Mouse (Mus musculus): ENCODE measurements around the gene Nufip2.
A peak's percentile ranks its signal among the peaks of the same experiment; 100 is the strongest.
"Not testable (repeated sequence)": the region's sequence is repeated elsewhere in the genome, so short reads cannot be mapped to it uniquely, and the experiment has no call there.

The Nufip2 gene

GRCm38 (mm10) chr11:77713736-77714135, 27.8 kb downstream of the Nufip2 start:
- DNase-seq (ENCODE audit: low spot score), result no peak

DNA sequence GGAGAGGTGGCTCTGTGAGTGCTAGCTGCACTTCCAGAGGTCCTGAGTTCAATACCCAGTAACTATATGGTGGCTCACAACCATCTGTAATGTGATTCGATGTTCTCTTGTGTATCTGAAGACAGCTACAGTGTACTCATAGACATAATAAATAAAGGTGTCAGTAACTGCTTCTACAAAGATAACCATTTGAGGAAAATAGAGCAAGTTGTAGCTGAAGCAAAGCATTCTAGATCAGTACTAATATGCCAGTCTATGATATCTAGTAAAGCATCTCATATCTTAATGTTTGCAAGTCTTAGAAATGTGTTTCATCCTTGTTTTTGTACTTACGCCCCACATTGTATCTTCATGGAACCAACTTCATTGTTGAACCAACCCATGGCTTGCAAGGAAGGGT, 33.1 kb downstream of the Nufip2 start:
- no peak for DNase-seq (ENCODE audit: low spot score)

- DNase-seq (ENCODE audit: low spot score), result no peak
Observed at GRCm38 (mm10) chr11:77721389-77721788, 35.4 kb downstream of the Nufip2 start.

DNA sequence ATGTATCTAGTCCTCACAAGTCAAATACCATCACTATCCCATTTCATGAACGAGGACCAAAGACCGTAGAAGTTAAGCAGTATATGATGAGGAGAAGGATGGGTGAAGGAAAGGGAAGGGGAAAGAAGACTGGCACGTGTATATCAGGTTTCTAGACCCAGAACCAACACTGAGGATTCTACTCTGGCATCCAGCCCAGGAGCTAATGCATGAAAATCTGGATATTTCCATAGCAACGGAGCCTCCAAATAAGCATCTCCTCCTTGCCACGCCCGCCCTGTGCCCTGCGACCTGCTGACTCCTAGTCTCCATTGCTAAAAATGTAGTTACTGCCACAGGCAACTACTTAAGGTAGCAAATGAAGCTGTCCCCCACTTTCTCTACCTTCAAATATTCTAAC, 38.8 kb downstream of the Nufip2 start:
- no peak for DNase-seq (ENCODE audit: low spot score)

GRCm38 (mm10) chr11:77725183-77725582, 39.2 kb downstream of the Nufip2 start, which contains the start of gene Cryba1:
Gene Cryba1, minus strand, starts transcription at chr11:77725283.
- DNase-seq (ENCODE audit: low spot score), result no peak

DNA sequence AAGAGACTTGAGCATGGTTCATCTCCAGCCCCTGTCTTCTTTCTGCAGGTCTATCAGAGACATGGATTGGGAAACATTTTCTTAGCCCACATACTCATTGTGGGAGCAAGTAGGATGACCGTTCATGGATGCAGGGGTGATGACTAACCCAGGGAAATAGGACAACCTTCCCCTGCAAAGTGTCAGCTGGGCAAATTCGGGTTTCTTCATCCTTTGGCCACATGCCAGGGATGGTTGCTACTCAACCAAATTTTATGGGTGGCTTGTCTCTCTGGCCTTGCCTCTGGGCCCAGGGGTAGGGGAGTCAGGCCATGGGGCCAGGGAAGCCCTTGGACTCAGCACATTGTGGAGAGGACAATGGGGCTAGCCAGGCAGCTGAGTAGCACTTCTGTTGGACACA, 42.6 kb downstream of the Nufip2 start:
- DNase-seq (ENCODE audit: low spot score), result no peak

- peak; percentile 93 for DNase-seq (ENCODE audit: low spot score)
Observed at GRCm38 (mm10) chr11:77737289-77737688, 51.3 kb downstream of the Nufip2 start.

DNA sequence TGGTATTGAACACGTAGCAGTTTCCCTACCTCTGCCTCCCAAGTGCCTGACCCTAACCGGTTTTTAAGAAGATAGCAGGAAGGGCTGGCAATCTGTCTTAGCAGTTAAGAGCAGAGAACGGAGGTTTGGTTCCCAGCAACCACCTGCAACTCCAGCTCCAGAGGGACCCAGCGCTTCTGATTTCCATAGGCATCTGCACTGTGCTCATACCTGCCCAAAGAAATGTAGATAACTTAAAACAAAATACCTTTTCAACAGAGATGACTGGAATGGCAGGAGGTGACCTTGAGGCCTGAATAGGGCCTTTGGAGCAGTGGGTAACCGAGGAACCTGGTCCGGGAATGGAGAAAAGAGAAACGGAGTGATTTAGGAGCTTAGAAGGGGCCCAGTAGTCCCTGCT, 52.6 kb downstream of the Nufip2 start:
- DNase-seq (ENCODE audit: low spot score), result no peak

DNA sequence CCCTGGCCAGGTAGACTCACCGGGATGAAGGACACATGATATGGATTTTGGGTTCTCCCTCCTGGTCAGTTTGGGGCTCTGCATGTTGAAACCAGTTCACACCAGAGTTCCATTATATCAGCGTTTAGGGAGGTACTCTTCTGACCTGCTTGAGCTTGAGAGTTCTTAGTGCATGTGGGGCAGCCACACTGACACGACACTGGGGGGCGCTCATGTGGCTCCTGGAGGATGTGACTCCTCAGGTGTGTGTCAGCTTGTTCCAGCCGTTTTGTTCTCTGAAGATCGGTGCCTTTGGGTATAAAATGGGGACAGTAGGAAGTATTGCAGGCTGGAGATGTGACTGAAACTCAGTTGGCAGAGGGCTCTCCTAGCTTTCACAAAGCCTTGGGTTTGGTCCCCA, 58.0 kb downstream of the Nufip2 start:
- no peak for DNase-seq (ENCODE audit: low spot score)

DNA sequence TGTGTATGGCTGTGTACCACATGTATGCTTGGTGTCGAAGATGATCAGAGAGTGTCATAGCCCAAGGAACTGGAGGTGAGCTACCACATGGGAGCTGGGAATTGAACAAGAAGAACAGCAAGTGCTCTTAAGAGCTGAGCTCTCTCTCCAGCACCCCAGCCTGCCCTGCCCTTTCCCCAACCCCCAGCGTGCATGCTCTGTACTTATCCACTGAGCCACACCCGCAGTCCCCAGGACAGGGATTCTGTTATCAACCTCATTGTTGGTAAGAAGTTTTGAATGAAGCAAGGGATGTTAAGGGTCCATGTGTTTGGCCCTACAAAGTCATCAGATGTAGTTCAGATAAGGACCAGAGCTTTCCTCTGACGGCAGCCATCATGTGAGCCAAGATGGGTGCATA, 60.7 kb downstream of the Nufip2 start:
- no peak for DNase-seq (ENCODE audit: low spot score)

DNA sequence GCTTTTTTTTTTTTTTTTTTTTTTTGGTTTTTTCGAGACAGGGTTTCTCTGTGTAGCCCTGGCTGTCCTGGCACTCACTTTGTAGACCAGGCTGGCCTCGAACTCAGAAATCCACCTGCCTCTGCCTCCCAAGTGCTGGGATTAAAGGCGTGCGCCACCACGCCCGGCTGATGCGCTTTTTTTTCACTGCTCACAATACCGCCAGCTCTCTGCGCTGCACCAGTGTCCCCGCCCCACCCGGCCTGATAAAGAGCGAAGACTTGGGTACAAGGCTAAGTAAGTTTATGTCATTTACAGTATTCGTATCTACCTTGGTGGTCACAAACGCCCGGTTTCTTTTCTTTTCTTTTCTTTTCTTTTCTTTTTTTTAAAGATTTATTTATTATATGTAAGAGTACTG, 61.1 kb downstream of the Nufip2 start:
- not testable (repeated sequence) for DNase-seq (ENCODE audit: low spot score)

GRCm38 (mm10) chr11:77748996-77749395, 63.0 kb downstream of the Nufip2 start:
- no peak for DNase-seq (ENCODE audit: low spot score)

GRCm38 (mm10) chr11:77752525-77752924, 66.6 kb downstream of the Nufip2 start:
- no peak for DNase-seq (ENCODE audit: low spot score)

GRCm38 (mm10) chr11:77753469-77753868, 67.5 kb downstream of the Nufip2 start:
- no peak for DNase-seq (ENCODE audit: low spot score)

GRCm38 (mm10) chr11:77760031-77760430, 74.1 kb downstream of the Nufip2 start:
- DNase-seq (ENCODE audit: low spot score), result no peak

- DNase-seq (ENCODE audit: low spot score), result peak; percentile 80
Observed at GRCm38 (mm10) chr11:77762783-77763672, 77.1 kb downstream of the Nufip2 start, which contains the start of gene Myo18a. Gene Myo18a, plus strand, starts transcription at chr11:77763246.

GRCm38 (mm10) chr11:77763673-77764340, 77.9 kb downstream of the Nufip2 start:
- DNase-seq (ENCODE audit: low spot score), result peak; percentile 78

GRCm38 (mm10) chr11:77764694-77765458, 78.9 kb downstream of the Nufip2 start:
- DNase-seq (ENCODE audit: low spot score), result no peak

- no peak for DNase-seq (ENCODE audit: low spot score)
Observed at GRCm38 (mm10) chr11:77765459-77765777, 79.5 kb downstream of the Nufip2 start.

GRCm38 (mm10) chr11:77766351-77767001, 80.5 kb downstream of the Nufip2 start:
- DNase-seq (ENCODE audit: low spot score), result peak; percentile 79

DNA sequence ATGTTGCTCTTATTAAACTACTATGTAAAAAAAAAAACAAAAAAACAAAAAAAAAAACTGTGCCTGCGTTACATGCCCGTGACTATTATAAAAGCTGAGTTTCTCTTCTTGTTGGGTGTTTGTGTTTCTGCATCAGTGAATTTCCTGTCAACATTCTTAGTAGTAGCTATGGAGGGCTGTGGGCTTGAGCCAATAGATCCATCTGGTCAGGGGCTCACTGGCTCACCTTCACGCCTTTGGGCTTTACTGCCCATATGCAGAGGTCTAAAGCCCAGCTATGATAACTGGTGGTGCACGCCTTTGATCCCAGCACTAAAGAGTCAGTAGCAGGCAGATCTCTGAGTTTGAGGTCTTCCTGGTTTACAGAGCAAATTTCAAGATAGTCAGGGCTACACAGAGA, 83.5 kb downstream of the Nufip2 start:
- no peak for DNase-seq (ENCODE audit: low spot score)

GRCm38 (mm10) chr11:77770346-77770745, 84.4 kb downstream of the Nufip2 start:
- no peak for DNase-seq (ENCODE audit: low spot score)
